ENCODE assay signal across 17 mouse cellular contexts in the genomic region with DNA sequence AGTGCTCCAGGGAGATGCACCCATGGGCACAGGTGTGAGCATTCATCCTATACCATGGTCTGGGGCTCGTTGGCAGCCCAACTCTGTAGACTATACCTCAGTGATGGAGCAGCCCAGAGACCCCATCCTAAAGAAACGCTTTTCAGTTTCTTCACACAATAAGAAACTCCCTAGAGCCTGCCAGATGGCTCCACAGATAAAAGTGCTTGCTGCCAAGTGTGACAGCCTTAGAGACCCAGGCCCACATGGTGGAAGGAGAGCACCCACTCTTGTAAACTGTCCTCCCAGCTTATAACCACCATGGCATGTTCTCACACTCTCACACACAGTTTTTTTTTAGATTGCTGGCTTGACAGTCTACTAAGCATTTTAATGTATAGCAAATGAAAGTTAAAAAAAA.
DNase-seq lines count a peak whose midpoint lies in the region; ATAC-seq and TF ChIP-seq lines count a peak whose summit lies in the region.
"Had no signal": no experiment of that assay in that cellular context is flagged by ENCODE, and none has a peak within 500 bp of the region (broad histone marks: within the 10 kb centered on the region; RNA-seq: fewer than 3 reads in every experiment).

No protein-coding gene starts in this region.

- TF ChIP-seq POLR2A in brain, embryonic 14.5 days (IDR thresholded peaks at IDR 0.05; ENCODE audit: borderline replicate concordance, extremely low read depth, insufficient read depth, insufficient read length, poor library complexity, severe bottlenecking) = no peak

- 64% methylated on average over 2 of the region's 2 CpGs for WGBS in forebrain, embryonic 14.5 days
- 62% methylated on average over 2 of the region's 2 CpGs for WGBS in forebrain, embryonic 12.5 days
- WGBS in forebrain, embryonic 16.5 days = 49% methylated on average over 2 of the region's 2 CpGs

- ATAC-seq in forebrain, embryonic 14.5 days = peak; percentile 50; the same call in 1 of the 2 replicates
- ATAC-seq in forebrain, embryonic 12.5 days (ENCODE audit: low FRiP score) = no peak
- peak; percentile 16; the same call in 1 of the 2 replicates for ATAC-seq in frontal cortex, adult (ENCODE audit: low TSS enrichment)
- ATAC-seq in forebrain, embryonic 16.5 days = peak; percentile 70; the same call in 1 of the 2 replicates

- no peak overlapping the region for H3K9ac ChIP-seq in forebrain, embryonic 14.5 days (ENCODE audit: low read length)
- no peak overlapping the region for H3K9ac ChIP-seq in forebrain, embryonic 12.5 days
- H3K9ac ChIP-seq in forebrain, embryonic 16.5 days (replicated peaks; ENCODE audit: low read depth, low read length) = no peak overlapping the region
- H3K9ac ChIP-seq: embryonic facial prominence, embryonic 12.5 days had no signal

- peak; percentile 40 for DNase-seq in forebrain, embryonic 14.5 days (ENCODE audit: low spot score)
- no peak for DNase-seq in frontal cortex, adult 2 months (ENCODE audit: extremely low spot score in 1 of 2, low spot score in 1 of 2)
- DNase-seq in brain, embryonic 14.5 days (ENCODE audit: low read depth) = peak; percentile 54
- no peak for DNase-seq in urinary bladder, postnatal 14 days (ENCODE audit: low spot score)
- no peak for DNase-seq in right cerebral cortex, postnatal 10 days (ENCODE audit: low spot score in 2 of 2)
- DNase-seq: adrenal gland, adult 2 months; adrenal gland, postnatal 10 days; adrenal gland, postnatal 25 days; cerebellum, adult 11-12 months; cerebellum, adult 2 months; cerebellum, adult 9-10 months; cerebellum, postnatal 25 days had no signal

- H3K4me2 ChIP-seq in forebrain, embryonic 14.5 days (ENCODE audit: low read length) = no peak overlapping the region
- H3K4me2 ChIP-seq in forebrain, embryonic 12.5 days = no peak overlapping the region
- no peak overlapping the region for H3K4me2 ChIP-seq in forebrain, embryonic 16.5 days (ENCODE audit: low read length)
- H3K4me2 ChIP-seq: embryonic facial prominence, embryonic 12.5 days had no signal

- no peak overlapping the region for H3K27ac ChIP-seq in forebrain, embryonic 14.5 days (ENCODE audit: low read depth, low read length)
- no peak overlapping the region for H3K27ac ChIP-seq in forebrain, embryonic 12.5 days
- no peak overlapping the region; the same call in 1 of the 2 replicates for H3K27ac ChIP-seq in forebrain, embryonic 16.5 days (ENCODE audit: low read length)
- H3K27ac ChIP-seq: embryonic facial prominence, embryonic 10.5 days; embryonic facial prominence, embryonic 12.5 days had no signal

- no peak for TF ChIP-seq CTCF in brain, embryonic 14.5 days (IDR thresholded peaks at IDR 0.05; ENCODE audit: borderline replicate concordance, extremely low read depth, insufficient read depth, insufficient read length)

- no peaks in the 10 kb centered on the region for H3K36me3 ChIP-seq in forebrain, embryonic 14.5 days (ENCODE audit: control insufficient read depth, insufficient read depth, low read length)
- H3K36me3 ChIP-seq in forebrain, embryonic 12.5 days (replicated peaks) = no peaks in the 10 kb centered on the region
- H3K36me3 ChIP-seq in forebrain, embryonic 16.5 days (ENCODE audit: control insufficient read depth, insufficient read depth) = no peaks in the 10 kb centered on the region
- H3K36me3 ChIP-seq: embryonic facial prominence, embryonic 10.5 days; embryonic facial prominence, embryonic 12.5 days had no signal

- no peak overlapping the region for H3K4me3 ChIP-seq in forebrain, embryonic 14.5 days (ENCODE audit: low read depth, low read length)
- H3K4me3 ChIP-seq in forebrain, embryonic 12.5 days (replicated peaks) = no peak overlapping the region
- no peak overlapping the region for H3K4me3 ChIP-seq in forebrain, embryonic 16.5 days (replicated peaks; ENCODE audit: low read length)
- H3K4me3 ChIP-seq: embryonic facial prominence, embryonic 10.5 days; embryonic facial prominence, embryonic 12.5 days had no signal

- H3K9me3 ChIP-seq in forebrain, embryonic 14.5 days (replicated peaks; ENCODE audit: control insufficient read depth, low read length) = no peaks in the 10 kb centered on the region
- no peaks in the 10 kb centered on the region for H3K9me3 ChIP-seq in forebrain, embryonic 12.5 days
- H3K9me3 ChIP-seq in forebrain, embryonic 16.5 days (ENCODE audit: control insufficient read depth, low read length) = no peaks in the 10 kb centered on the region
- H3K9me3 ChIP-seq: embryonic facial prominence, embryonic 10.5 days; embryonic facial prominence, embryonic 12.5 days had no signal

- no peaks in the 10 kb centered on the region for H3K27me3 ChIP-seq in forebrain, embryonic 14.5 days (replicated peaks; ENCODE audit: control insufficient read depth, insufficient read depth, low read length)
- no peaks in the 10 kb centered on the region for H3K27me3 ChIP-seq in forebrain, embryonic 12.5 days
- H3K27me3 ChIP-seq in forebrain, embryonic 16.5 days (replicated peaks; ENCODE audit: control insufficient read depth, insufficient read depth, low read length) = no peaks in the 10 kb centered on the region
- H3K27me3 ChIP-seq: embryonic facial prominence, embryonic 12.5 days had no signal

- no peaks in the 10 kb centered on the region for H3K4me1 ChIP-seq in forebrain, embryonic 14.5 days (ENCODE audit: control insufficient read depth, insufficient read depth, low read length)
- H3K4me1 ChIP-seq in forebrain, embryonic 12.5 days = no peaks in the 10 kb centered on the region
- peaks cover 3% of the 10 kb centered on the region for H3K4me1 ChIP-seq in forebrain, embryonic 16.5 days (replicated peaks; ENCODE audit: control insufficient read depth, insufficient read depth, low read length)
- H3K4me1 ChIP-seq: embryonic facial prominence, embryonic 10.5 days; embryonic facial prominence, embryonic 12.5 days had no signal

Comparison
In these comparisons a context has a peak if more than half of its experiments do, and no peak if none do; other contexts are left out.
1. DNase-seq: peak in forebrain, embryonic 14.5 days (single experiment) and brain, embryonic 14.5 days (single experiment); none in frontal cortex, adult 2 months (0 of 2), urinary bladder, postnatal 14 days (single experiment) and right cerebral cortex, postnatal 10 days (0 of 2).